Comparison of ENCODE assay signal across 13 mouse cellular contexts in genomic region chr9:64057903-64058650, GRCm38 (mm10). TPM values are rescaled to one million over a fixed set of nuclear protein-coding genes. Genes with fewer than 3 reads are reported as not detected.
DNase-seq lines count a peak whose midpoint lies in the region; ATAC-seq and TF ChIP-seq lines count a peak whose summit lies in the region.
"Had no signal": no experiment of that assay in that cellular context is flagged by ENCODE, and none has a peak within 500 bp of the region (broad histone marks: within the 10 kb centered on the region; RNA-seq: fewer than 3 reads in every experiment).

No protein-coding gene starts in this region.

- WGBS in lung, embryonic 14.5 days, result 47% methylated on average over 7 of the region's 7 CpGs
- 37% methylated on average over 7 of the region's 7 CpGs for WGBS in embryonic facial prominence, embryonic 11.5 days
- WGBS in limb, embryonic 10.5 days, result 45% methylated on average over 7 of the region's 7 CpGs

- H3K4me2 ChIP-seq in lung, embryonic 14.5 days, result no peak overlapping the region
- peak overlapping the region; percentile 17; the same call in 1 of the 2 replicates for H3K4me2 ChIP-seq in embryonic facial prominence, embryonic 11.5 days (ENCODE audit: low read depth, low read length)

- no peaks in the 10 kb centered on the region for H3K9me3 ChIP-seq in lung, embryonic 14.5 days (ENCODE audit: low read depth, low read length)
- no peaks in the 10 kb centered on the region for H3K9me3 ChIP-seq in embryonic facial prominence, embryonic 11.5 days (replicated peaks; ENCODE audit: control insufficient read depth, low read length)
- H3K9me3 ChIP-seq in limb, embryonic 10.5 days (replicated peaks), result no peaks in the 10 kb centered on the region

- DNase-seq in lung, embryonic 14.5 days, result peak; percentile 76
- no peak for DNase-seq in lung, postnatal 36 days
- peak; percentile 92 for DNase-seq in embryonic facial prominence, embryonic 11.5 days (ENCODE audit: low spot score)
- DNase-seq in limb, embryonic 10.5 days (ENCODE audit: low spot score), result peak; percentile 79
- DNase-seq in neural tube, embryonic 10.5 days (ENCODE audit: extremely low spot score, low spot score), result peak; percentile 57
- no peak for DNase-seq in kidney, postnatal 10 days
- DNase-seq in layer of hippocampus, postnatal 36 days, result no peak
- DNase-seq in lung, postnatal 4 days, result no peak
- DNase-seq: cerebellum, postnatal 14 days had no signal

- H3K27ac ChIP-seq in lung, embryonic 14.5 days (ENCODE audit: low read depth), result peak overlapping the region; percentile 14; the same call in 1 of the 2 replicates
- peak overlapping the region; percentile 70 for H3K27ac ChIP-seq in embryonic facial prominence, embryonic 11.5 days (replicated peaks; ENCODE audit: low read depth, low read length)
- peak overlapping the region; percentile 89 for H3K27ac ChIP-seq in limb, embryonic 10.5 days

- H3K27me3 ChIP-seq in lung, embryonic 14.5 days (ENCODE audit: insufficient read depth, low read length), result no peaks in the 10 kb centered on the region
- H3K27me3 ChIP-seq in embryonic facial prominence, embryonic 11.5 days (ENCODE audit: control insufficient read depth, insufficient read depth, low read length), result no peaks in the 10 kb centered on the region
- no peaks in the 10 kb centered on the region for H3K27me3 ChIP-seq in limb, embryonic 10.5 days (ENCODE audit: low read depth, poor library complexity, severe bottlenecking)
- H3K27me3 ChIP-seq: Patski had no signal

- peak; percentile 32 for ATAC-seq in lung, embryonic 14.5 days (ENCODE audit: insufficient read depth)
- ATAC-seq in embryonic facial prominence, embryonic 11.5 days (replicated peaks; ENCODE audit: insufficient number of reproducible peaks, low FRiP score, low TSS enrichment, low read depth), result peak; percentile 81
- ATAC-seq: inflammation-experienced regulatory T-cells, adult 6 months; Patski had no signal

- no peaks in the 10 kb centered on the region for H3K36me3 ChIP-seq in lung, embryonic 14.5 days (ENCODE audit: insufficient read depth)
- no peaks in the 10 kb centered on the region for H3K36me3 ChIP-seq in embryonic facial prominence, embryonic 11.5 days (replicated peaks; ENCODE audit: control insufficient read depth, insufficient read depth, low read depth, low read length)
- no peaks in the 10 kb centered on the region for H3K36me3 ChIP-seq in limb, embryonic 10.5 days

- H3K4me1 ChIP-seq in lung, embryonic 14.5 days (ENCODE audit: insufficient read depth), result peaks cover 10% of the 10 kb centered on the region
- H3K4me1 ChIP-seq in embryonic facial prominence, embryonic 11.5 days (ENCODE audit: control insufficient read depth, insufficient read depth, low read length), result peaks cover 13% of the 10 kb centered on the region
- peaks cover 89% of the 10 kb centered on the region for H3K4me1 ChIP-seq in limb, embryonic 10.5 days

- no peak overlapping the region for H3K4me3 ChIP-seq in lung, embryonic 14.5 days (ENCODE audit: low read depth, low read length)
- no peak overlapping the region for H3K4me3 ChIP-seq in embryonic facial prominence, embryonic 11.5 days (ENCODE audit: low read depth, low read length)
- H3K4me3 ChIP-seq in limb, embryonic 10.5 days, result peak overlapping the region; percentile 20

- no peak overlapping the region for H3K9ac ChIP-seq in lung, embryonic 14.5 days
- H3K9ac ChIP-seq in embryonic facial prominence, embryonic 11.5 days (replicated peaks; ENCODE audit: low read length), result peak overlapping the region; percentile 40

- no peak for TF ChIP-seq CTCF in lung, embryonic 14.5 days (IDR thresholded peaks at IDR 0.05; ENCODE audit: low read depth)

RNA-seq across cellular contexts. Expression of gene Smad6, which starts 36.2 kb away (rescaled TPM):
- polyA plus RNA-seq in lung, embryonic 14.5 days (2014; fragmentation: Nextera tagmentation; extraction: Ambion mirVana), result 13.6 and 15.3 TPM in 2 replicates
- 9.3 and 9.8 TPM in 2 replicates for polyA plus RNA-seq in embryonic facial prominence, embryonic 11.5 days (2014; fragmentation: Nextera tagmentation; extraction: Ambion mirVana)
- 10.9 and 11.4 TPM in 2 replicates for polyA plus RNA-seq in limb, embryonic 10.5 days (2016; fragmentation: Nextera tagmentation; extraction: Ambion mirVana)
- 1 to 10 TPM; 1.4 to 2.2 TPM for total RNA-seq in layer of hippocampus, postnatal 36 days (2021)
- polyA plus RNA-seq: inflammation-experienced regulatory T-cells, adult 6 months had no signal

RNA-seq across cellular contexts. Expression of gene Lctl, which starts 58.9 kb away (rescaled TPM):
- polyA plus RNA-seq in lung, embryonic 14.5 days (2014; fragmentation: Nextera tagmentation; extraction: Ambion mirVana), result 0.13 TPM in 1 of 2 replicates, not detected in the other
- polyA plus RNA-seq in embryonic facial prominence, embryonic 11.5 days (2014; fragmentation: Nextera tagmentation; extraction: Ambion mirVana), result not detected in 2 replicates
- polyA plus RNA-seq in limb, embryonic 10.5 days (2016; fragmentation: Nextera tagmentation; extraction: Ambion mirVana), result not detected in 2 replicates
- not detected for total RNA-seq in layer of hippocampus, postnatal 36 days (2021)
- total RNA-seq: monocyte, adult 5-6 weeks had no signal
- polyA plus RNA-seq: inflammation-experienced regulatory T-cells, adult 6 months; stomach, embryonic 14.5 days had no signal

Comparison
In these comparisons a context has a peak if more than half of its experiments do, and no peak if none do; other contexts are left out.
1. DNase-seq: peak in lung, embryonic 14.5 days (single experiment), embryonic facial prominence, embryonic 11.5 days (single experiment), limb, embryonic 10.5 days (single experiment) and neural tube, embryonic 10.5 days (single experiment); none in lung, postnatal 36 days (single experiment), kidney, postnatal 10 days (single experiment), layer of hippocampus, postnatal 36 days (0 of 2) and lung, postnatal 4 days (0 of 2).
2. H3K27ac ChIP-seq: peak in every context shown above with its lines; median percentile 89 in limb, embryonic 10.5 days; 70 in embryonic facial prominence, embryonic 11.5 days; 14 in lung, embryonic 14.5 days.